Mouse (Mus musculus): ENCODE measurements around the gene Pcmt1.

Gene Pcmt1

DNA sequence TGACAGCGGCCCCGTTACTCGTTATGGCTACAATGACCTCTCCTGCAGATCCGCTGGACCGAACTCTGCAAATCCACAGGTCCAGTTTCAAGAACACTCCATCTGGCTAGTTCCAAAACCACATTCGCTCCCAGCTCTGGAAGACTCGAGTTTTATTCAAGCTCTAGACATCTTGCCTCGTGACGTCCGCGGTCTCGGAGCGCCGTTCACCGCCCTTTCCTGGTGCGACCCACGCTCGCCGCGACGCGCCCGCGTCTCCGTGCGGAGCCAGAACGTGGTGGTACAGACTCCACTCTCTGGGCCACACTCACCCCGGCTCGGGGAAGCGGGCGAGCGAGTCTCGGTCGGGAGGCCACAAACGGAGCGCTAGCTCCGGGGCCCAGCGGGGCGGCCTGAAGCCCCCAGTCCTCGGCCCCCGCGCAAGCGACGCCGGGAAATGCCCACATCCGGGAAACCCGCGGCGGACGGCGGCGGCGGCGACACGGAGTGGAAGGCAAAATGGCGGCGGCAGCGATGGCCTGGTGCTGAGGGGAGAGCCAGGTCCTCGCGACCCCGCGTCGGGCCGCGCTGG lies at the start of gene Pcmt1, which contains the start of gene Lats1:
Pcmt1 (minus strand) TSS at position 406 of the 571 bp plus-strand sequence.
Lats1 (plus strand) TSS at position 484 of the 571 bp plus-strand sequence.
- peak; percentile 80 for DNase-seq (ENCODE audit: low read depth, low spot score)

DNA sequence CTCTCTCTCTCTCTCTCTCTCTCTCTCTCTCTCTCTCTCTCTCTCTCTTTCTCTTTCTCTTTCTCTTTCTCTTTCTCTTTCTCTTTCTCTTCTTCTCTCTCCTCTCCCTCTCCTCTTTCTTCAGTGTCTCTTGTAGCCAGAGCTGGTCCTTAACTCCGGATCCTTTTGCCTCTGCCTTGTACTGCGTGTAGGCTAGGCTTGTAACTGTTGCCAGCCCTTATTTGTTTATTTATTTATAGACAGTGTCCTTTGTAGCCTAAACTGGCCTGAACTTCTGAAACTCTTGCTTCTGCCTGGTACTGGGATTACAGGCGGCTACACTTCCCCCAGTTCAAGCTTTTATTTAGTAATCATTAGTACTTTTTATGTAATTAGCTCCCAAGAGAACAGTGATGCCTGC lies 46.1 kb upstream of the Pcmt1 start:
- no peak for DNase-seq (ENCODE audit: low read depth, low spot score)

DNA sequence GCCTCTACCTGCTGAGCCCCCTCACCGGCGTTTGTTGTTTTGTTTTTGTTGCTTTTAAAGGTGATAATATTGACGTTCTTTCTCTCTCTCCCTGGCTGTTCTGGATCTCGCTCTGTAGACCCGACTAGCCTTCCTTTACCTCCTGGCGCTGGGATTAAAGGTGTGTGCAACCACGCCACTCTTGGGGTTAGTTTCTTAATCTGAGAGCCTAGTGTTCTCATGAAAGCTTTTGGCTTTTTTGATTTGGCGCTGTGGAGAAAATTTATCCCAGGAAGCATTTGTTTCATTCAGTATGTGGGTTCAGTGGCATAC lies 45.5 kb upstream of the Pcmt1 start:
- peak; percentile 22 for DNase-seq (ENCODE audit: low read depth, low spot score)

DNA sequence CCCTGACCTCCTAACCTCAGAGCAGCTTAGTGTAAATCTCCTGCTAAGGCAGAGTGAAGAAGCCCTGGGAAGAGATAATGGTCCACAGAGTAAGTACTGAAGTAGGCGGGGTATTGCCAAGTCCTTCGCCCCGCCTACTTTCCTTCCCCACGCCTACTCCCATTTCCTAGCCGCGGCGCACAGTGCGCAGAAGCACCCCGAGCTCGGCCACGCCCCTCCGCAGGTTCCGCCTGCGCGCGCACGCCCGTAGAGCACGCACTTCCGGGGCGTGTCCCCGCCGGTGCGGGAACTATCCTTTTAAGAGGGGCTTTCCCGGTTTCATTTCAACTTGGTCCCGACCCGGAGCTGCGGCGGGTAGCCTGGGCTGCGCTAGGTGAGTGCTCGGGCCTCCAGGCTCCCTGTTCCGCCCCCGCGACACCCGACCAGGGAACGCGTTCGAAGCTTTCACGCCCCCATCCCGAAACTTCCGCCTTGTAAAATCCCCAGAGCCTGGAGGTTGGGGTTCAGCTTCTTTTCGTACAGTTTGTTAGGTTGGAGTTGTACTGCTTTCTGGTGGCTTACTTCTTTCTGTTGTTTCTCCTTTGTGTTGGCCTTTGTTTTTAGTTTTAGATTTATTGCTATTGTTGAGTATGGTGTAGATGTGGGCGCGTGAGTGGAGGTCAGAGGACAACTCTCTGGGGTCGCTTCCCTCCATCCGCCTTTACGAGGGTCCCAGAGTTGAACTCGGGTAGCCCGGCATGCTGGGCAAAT lies 45.0 kb upstream of the Pcmt1 start, which contains the start of gene Katna1:
Katna1 (plus strand) TSS at position 250 of the 750 bp plus-strand sequence.
- DNase-seq (ENCODE audit: low read depth, low spot score) = peak; percentile 99

GRCm38 (mm10) chr10:7715056-7715455 lies 34.1 kb upstream of the Pcmt1 start:
- peak; percentile 64 for DNase-seq (ENCODE audit: low read depth, low spot score)

DNA sequence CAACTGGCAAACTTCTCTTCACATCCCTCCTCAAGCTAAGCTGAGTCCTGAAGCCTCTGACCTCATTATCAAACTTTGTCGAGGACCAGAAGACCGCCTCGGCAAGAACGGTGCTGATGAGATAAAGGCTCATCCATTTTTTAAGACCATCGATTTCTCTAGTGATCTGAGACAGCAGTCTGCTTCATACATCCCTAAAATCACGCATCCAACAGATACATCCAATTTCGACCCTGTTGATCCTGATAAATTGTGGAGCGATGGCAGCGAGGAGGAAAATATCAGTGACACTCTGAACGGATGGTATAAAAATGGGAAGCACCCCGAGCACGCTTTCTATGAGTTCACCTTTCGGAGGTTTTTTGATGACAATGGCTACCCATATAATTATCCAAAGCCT lies 31.6 kb upstream of the Pcmt1 start:
- DNase-seq (ENCODE audit: low read depth, low spot score) = no peak

GRCm38 (mm10) chr10:7710121-7710520 lies 29.2 kb upstream of the Pcmt1 start:
- no peak for DNase-seq (ENCODE audit: low read depth, low spot score)

- no peak for DNase-seq (ENCODE audit: low read depth, low spot score)
Observed at GRCm38 (mm10) chr10:7702586-7702985, 21.6 kb upstream of the Pcmt1 start.

GRCm38 (mm10) chr10:7700120-7700519 lies 19.2 kb upstream of the Pcmt1 start:
- no peak for DNase-seq (ENCODE audit: low read depth, low spot score)

DNA sequence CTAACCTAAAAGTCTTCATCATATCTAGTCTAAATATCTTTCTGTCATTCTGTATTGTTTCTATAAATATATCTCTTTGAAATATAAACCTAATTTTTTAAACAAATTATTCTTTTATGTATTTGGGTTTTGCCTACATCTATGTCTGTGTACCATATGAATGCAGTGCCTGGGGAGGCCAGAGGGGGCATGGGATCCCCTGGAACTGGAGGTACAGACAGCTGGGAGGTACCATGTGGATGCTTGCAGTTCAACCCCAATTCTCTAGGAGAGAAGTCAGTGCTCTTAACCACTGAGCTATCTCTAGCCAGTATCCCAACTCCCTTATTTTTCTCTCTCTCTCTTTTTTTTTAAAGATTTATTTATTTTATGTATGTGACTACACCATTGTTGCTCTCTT lies 14.3 kb upstream of the Pcmt1 start:
- DNase-seq (ENCODE audit: low read depth, low spot score) = peak; percentile 38

- no peak for DNase-seq (ENCODE audit: low read depth, low spot score)
Observed at GRCm38 (mm10) chr10:7686902-7687301, 6.0 kb upstream of the Pcmt1 start.

DNA sequence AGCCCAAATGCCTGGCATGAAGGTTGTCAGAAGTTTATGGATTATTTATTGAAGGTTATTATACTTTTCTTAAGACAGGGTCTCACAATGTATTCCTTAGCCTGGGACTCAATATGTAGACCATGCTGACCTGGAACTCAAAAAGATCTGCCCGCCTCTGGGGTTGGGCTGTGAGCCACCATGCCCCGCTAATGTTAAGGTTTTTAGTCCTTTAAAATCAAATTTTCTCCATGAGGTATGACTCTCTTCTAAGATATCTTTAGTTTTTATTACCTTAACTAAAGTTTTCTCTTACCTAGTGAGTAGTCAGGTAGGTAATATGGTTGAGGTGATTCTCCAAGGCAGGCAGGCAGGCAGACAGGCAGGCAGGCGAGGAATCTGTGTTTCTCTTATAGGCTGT lies 1.3 kb upstream of the Pcmt1 start:
- no peak for DNase-seq (ENCODE audit: low read depth, low spot score)

- peak; percentile 81 for DNase-seq (ENCODE audit: low read depth, low spot score)
Observed at GRCm38 (mm10) chr10:7681343-7682025, 548 bp upstream of the Pcmt1 start.

DNA sequence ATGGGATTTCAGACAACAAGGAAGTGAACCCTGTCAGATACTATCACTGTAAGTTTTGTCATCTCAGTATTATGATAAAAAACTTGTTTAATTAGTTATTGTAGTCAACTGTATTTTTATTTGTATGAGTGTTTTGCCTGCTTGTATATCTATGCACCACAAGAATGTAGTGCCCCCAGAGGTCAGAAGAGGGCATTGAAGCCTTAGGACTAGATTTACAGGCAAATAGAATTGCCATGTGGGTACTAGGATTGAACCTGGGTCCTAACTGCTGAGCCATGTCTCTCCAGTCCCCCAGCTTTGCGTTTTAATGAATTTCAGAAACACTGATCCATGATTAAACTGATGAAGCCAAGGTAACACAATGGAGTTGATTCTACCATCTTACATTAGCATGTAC lies 7.3 kb downstream of the Pcmt1 start:
- DNase-seq (ENCODE audit: low read depth, low spot score) = peak; percentile 75

- DNase-seq (ENCODE audit: low read depth, low spot score) = peak; percentile 96
Observed at GRCm38 (mm10) chr10:7667342-7667802, 13.6 kb downstream of the Pcmt1 start, which contains the start of gene Nup43. Nup43 (plus strand) TSS chr10:7667503.

DNA sequence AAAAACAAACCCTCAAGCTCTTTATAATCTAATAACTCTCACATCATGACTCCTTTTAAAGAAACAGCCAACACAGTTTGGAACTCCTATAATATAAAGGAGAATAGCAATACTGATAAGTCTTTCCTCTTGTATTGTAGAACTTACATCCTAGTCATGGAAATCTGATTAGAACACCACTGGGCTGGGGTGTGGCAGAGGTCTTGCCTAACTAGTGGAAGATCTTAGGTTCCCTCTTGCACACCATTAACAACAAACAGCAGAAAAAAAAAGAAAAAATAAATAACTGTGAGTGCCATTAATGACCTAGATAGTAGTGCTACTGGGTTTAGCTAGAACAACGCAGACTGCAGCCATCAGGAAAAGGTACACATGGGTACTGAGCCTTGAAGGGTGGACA lies 16.0 kb downstream of the Pcmt1 start:
- DNase-seq (ENCODE audit: low read depth, low spot score) = no peak

GRCm38 (mm10) chr10:7664027-7664526 lies 16.9 kb downstream of the Pcmt1 start:
- DNase-seq (ENCODE audit: low read depth, low spot score) = no peak

GRCm38 (mm10) chr10:7663159-7664026 lies 17.5 kb downstream of the Pcmt1 start:
- DNase-seq (ENCODE audit: low read depth, low spot score) = peak; percentile 93

- DNase-seq (ENCODE audit: low read depth, low spot score) = peak; percentile 87
Observed at GRCm38 (mm10) chr10:7662471-7663141, 18.3 kb downstream of the Pcmt1 start.

GRCm38 (mm10) chr10:7651057-7651456 lies 29.9 kb downstream of the Pcmt1 start:
- DNase-seq (ENCODE audit: low read depth, low spot score) = no peak

DNA sequence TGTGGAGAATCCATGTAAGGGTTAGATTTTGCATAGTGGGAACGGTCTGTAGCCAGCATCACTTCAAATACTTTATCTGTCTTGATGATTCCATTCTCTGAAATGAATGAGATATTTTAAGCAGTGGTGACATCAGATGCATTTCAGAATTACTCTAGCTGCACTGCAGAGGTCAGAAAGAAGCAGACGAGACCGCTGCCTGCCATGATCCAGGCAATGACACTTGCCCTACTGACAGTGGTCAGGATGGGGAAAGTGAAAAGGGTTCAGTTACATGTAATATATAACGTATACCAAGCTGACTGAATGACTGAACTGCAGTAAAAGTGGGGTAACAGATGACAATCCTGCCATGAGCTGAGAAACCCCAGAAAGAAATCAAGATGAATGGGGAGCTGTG lies 31.9 kb downstream of the Pcmt1 start:
- no peak for DNase-seq (ENCODE audit: low read depth, low spot score)
